Mouse (Mus musculus) left cerebral cortex, adult 18-20 months (tissue): ENCODE data around the gene BC051019. TPM values are rescaled to one million over a fixed set of nuclear protein-coding genes. Genes with fewer than 3 reads are reported as not detected.

Source experiments
- total RNA-seq, 2 experiments: library from RNA; stranded (reverse); gene quantifications; 2 replicates each; pipeline ENCODE4 v1.2.3; 2021

Gene BC051019
- total RNA-seq, 2 experiments from 2014 or later: not detected

Other genes starting within 250 kb of the BC051019 start
- gene Trim66, start 215.7 kb downstream of the BC051019 start, total RNA-seq: 10 to 100 TPM; 21.5 TPM
- gene Rpl27a, start 204.7 kb downstream of the BC051019 start, total RNA-seq: 100 to 1,000 TPM; 147 to 150 TPM
- gene St5, start 20.2 kb downstream of the BC051019 start, total RNA-seq: 10 to 100 TPM; 17.8 to 21.5 TPM
- 1 to 10 TPM; 3.6 to 6.0 TPM for gene Akip1, start 20.2 kb downstream of the BC051019 start, total RNA-seq
- gene Ascl3, start 7.9 kb upstream of the BC051019 start, total RNA-seq: not detected
- gene Tmem9b, start 29.0 kb upstream of the BC051019 start, total RNA-seq: 10 to 100 TPM; 91.6 to 93.1 TPM
- gene Nrip3, start 58.2 kb upstream of the BC051019 start, total RNA-seq: 10 to 100 TPM; 82.9 to 87.3 TPM
- 1 to 10 TPM in 1 of 2 experiments, under 1 TPM in 1; 0.93 to 1.1 TPM for gene Scube2, start 141.8 kb upstream of the BC051019 start, total RNA-seq
- gene Dennd5a, start 236.6 kb upstream of the BC051019 start, total RNA-seq: 100 to 1,000 TPM; 222 to 227 TPM